In the genomic region with DNA sequence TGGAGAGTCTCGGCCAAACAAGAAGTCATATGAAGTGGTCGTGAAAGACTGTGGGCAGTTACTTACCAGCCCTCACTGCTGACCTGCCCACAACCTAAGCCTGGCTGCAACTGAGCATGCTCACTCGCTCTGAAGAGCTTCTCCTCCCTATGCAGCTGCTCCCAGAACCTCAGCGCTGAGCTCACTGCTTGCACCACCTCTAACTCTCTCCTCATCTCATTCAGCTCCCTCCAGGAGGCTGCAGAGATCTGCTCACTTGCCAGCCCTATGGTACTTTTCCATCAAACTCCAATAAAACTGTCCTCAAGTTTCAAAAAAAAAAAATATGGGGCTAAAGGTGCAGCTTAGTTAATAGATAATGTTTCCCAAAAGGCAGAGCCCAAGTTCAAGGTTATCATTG, we compare ENCODE assay signal across 15 mouse cellular contexts.
DNase-seq lines count a peak whose midpoint lies in the region; TF ChIP-seq lines count a peak whose summit lies in the region.
"Had no signal": no experiment of that assay in that cellular context is flagged by ENCODE, and none has a peak within 500 bp of the region (broad histone marks: within the 10 kb centered on the region; RNA-seq: fewer than 3 reads in every experiment).

No protein-coding gene starts in this region.

- H3K4me1 ChIP-seq in kidney, adult 2 months (ENCODE audit: control insufficient read depth, insufficient read depth, low read length): peaks cover 14% of the 10 kb centered on the region; the same call in 1 of the 2 replicates
- H3K4me1 ChIP-seq: forebrain, embryonic 12.5 days had no signal

- no peak overlapping the region for H3K4me3 ChIP-seq in kidney, adult 2 months (ENCODE audit: insufficient read depth, low read depth, low read length)
- no peak overlapping the region for H3K4me3 ChIP-seq in myocyte
- H3K4me3 ChIP-seq: forebrain, embryonic 12.5 days; limb, embryonic 13.5 days; lung, embryonic 15.5 days had no signal

- no peak for TF ChIP-seq CTCF in kidney, adult 2 months (conservative IDR thresholded peaks at IDR 0.05; ENCODE audit: insufficient read depth, insufficient read length, low read depth, low read length)

- H3K36me3 ChIP-seq in kidney, adult 2 months (ENCODE audit: control insufficient read depth, insufficient read depth, low read length): no peaks in the 10 kb centered on the region; the same call in 1 of the 2 replicates
- H3K36me3 ChIP-seq in myocyte (ENCODE audit: control insufficient read depth, insufficient read depth): no peaks in the 10 kb centered on the region
- H3K36me3 ChIP-seq: forebrain, embryonic 12.5 days; limb, embryonic 13.5 days; lung, embryonic 15.5 days had no signal

- peak overlapping the region; percentile 31 for H3K4me2 ChIP-seq in myocyte (ENCODE audit: low read depth)
- H3K4me2 ChIP-seq: forebrain, embryonic 12.5 days; limb, embryonic 13.5 days; lung, embryonic 15.5 days had no signal

- H3K79me2 ChIP-seq in myocyte (ENCODE audit: control insufficient read depth, insufficient read depth): peaks cover 5% of the 10 kb centered on the region

- no peak overlapping the region for H3ac ChIP-seq in myocyte (ENCODE audit: control insufficient read depth, insufficient read length)

- H3K27ac ChIP-seq in kidney, adult 2 months (ENCODE audit: insufficient read depth, low read depth, low read length): peak overlapping the region; percentile 72
- H3K27ac ChIP-seq: forebrain, embryonic 12.5 days; limb, embryonic 13.5 days; lung, embryonic 15.5 days had no signal

- no peaks in the 10 kb centered on the region for H3K27me3 ChIP-seq in kidney, adult 2 months (replicated peaks; ENCODE audit: control insufficient read depth, insufficient read depth, low read length)
- H3K27me3 ChIP-seq in myocyte (ENCODE audit: control insufficient read depth, insufficient read depth, insufficient read length): no peaks in the 10 kb centered on the region
- H3K27me3 ChIP-seq: forebrain, embryonic 12.5 days; limb, embryonic 13.5 days; lung, embryonic 15.5 days had no signal

- peak; percentile 81 for DNase-seq in kidney, adult 2 months
- DNase-seq in kidney, adult 18-20 months: no peak
- DNase-seq in lung, postnatal 25 days (ENCODE audit: low spot score): peak; percentile 32
- DNase-seq in lung, postnatal 14 days: no peak
- DNase-seq in brain, adult 2 months (ENCODE audit: low read depth, low spot score): peak; percentile 13
- no peak for DNase-seq in spleen, adult 12 weeks (ENCODE audit: low spot score)
- DNase-seq: cerebellum, postnatal 10 days; gastrocnemius, postnatal 14 days; layer of hippocampus, adult 9-11 months; retina, postnatal 1 day; thymus, postnatal 4 days had no signal

- 26% methylated on average over 4 of the region's 4 CpGs for WGBS in kidney, adult 2 months

- TF ChIP-seq POLR2A in kidney, adult 2 months (IDR thresholded peaks at IDR 0.05; ENCODE audit: low read depth, low read length): no peak
- no peak for TF ChIP-seq POLR2A in myocyte (IDR thresholded peaks at IDR 0.05; ENCODE audit: insufficient read length, low read depth)

TF ChIP-seq in myocyte, 11 proteins besides CTCF, POLR2A, EP300 and RAD21:
- TF ChIP-seq E2F4 (IDR thresholded peaks at IDR 0.05; ENCODE audit: insufficient read depth): no peak
- TF ChIP-seq MYOG (IDR thresholded peaks at IDR 0.05; ENCODE audit: control insufficient read depth in 1 of 3, insufficient read depth in 1 of 3, insufficient read length in 2 of 3, low read depth in 2 of 3): peak in 2 of 3 experiments; percentile 27 to 71
- TF ChIP-seq CEBPB (IDR thresholded peaks at IDR 0.05; ENCODE audit: insufficient read depth, poor library complexity, severe bottlenecking): no peak
- no peak for TF ChIP-seq REST (IDR thresholded peaks at IDR 0.05; ENCODE audit: insufficient read depth, insufficient read length)
- no peak for TF ChIP-seq POLR2AphosphoS2 (IDR thresholded peaks at IDR 0.05; ENCODE audit: insufficient read length, low read depth)
- no peak for TF ChIP-seq TCF3 (IDR thresholded peaks at IDR 0.05; ENCODE audit: insufficient read length, low read depth)
- TF ChIP-seq MAX (IDR thresholded peaks at IDR 0.05; ENCODE audit: low read depth): no peak
- no peak for TF ChIP-seq SRF (IDR thresholded peaks at IDR 0.05; ENCODE audit: control insufficient read depth, insufficient read length, low read depth)
- peak in 2 of 3 experiments; percentile 61 to 68 for TF ChIP-seq MYOD1 (IDR thresholded peaks at IDR 0.05; ENCODE audit: control insufficient read depth in 1 of 3, insufficient read length in 2 of 3, low read depth in 2 of 3)
- TF ChIP-seq TCF12 (IDR thresholded peaks at IDR 0.05; ENCODE audit: insufficient read depth, poor library complexity, severe bottlenecking): no peak
- no peak for TF ChIP-seq USF1 (IDR thresholded peaks at IDR 0.05; ENCODE audit: low read depth)

Comparison
In these comparisons a context has a peak if more than half of its experiments do, and no peak if none do; other contexts are left out.
1. DNase-seq: peak in kidney, adult 2 months (single experiment), lung, postnatal 25 days (single experiment) and brain, adult 2 months (single experiment); none in kidney, adult 18-20 months (single experiment), lung, postnatal 14 days (single experiment) and spleen, adult 12 weeks (single experiment).